Mouse (Mus musculus) heart, embryonic 14.5 days (tissue): ENCODE results near the gene Ush2a. TPM values are rescaled to one million over a fixed set of nuclear protein-coding genes. Genes with fewer than 3 reads are reported as not detected.

Source experiments
- ATAC-seq: fragments of 200-750 bp; cut with Nextera tagmentation; 2 replicates; pipeline ENCODE4 v1.8.0; 2017; ENCODE audit warnings: low read depth, moderate TSS enrichment; ENCODE audit not compliant: insufficient number of reproducible peaks, insufficient read depth, low FRiP score
- H3K27ac ChIP-seq, 2 experiments: fragments of 200-500 bp in 1 of 2; fragments of 300-500 bp in 1 of 2; sonication (generic) in 1 of 2; replicated peaks in 1 of 2; 2 replicates each; pipeline ENCODE4 v1.5.1; 2012 to 2014; ENCODE audit warnings: low read depth in 2 of 2, low read length in 2 of 2, control low read depth in 1 of 2, mild to moderate bottlenecking in 1 of 2, mixed read lengths in 1 of 2; ENCODE audit not compliant: control insufficient read depth in 1 of 2, insufficient read depth in 1 of 2
- H3K27me3 ChIP-seq: fragments of 300-500 bp; sonication (generic); 2 replicates; pipeline ENCODE4 v1.6.1; 2014; ENCODE audit warnings: mild to moderate bottlenecking, low read length, control low read depth; ENCODE audit not compliant: control insufficient read depth, insufficient read depth
- H3K36me3 ChIP-seq: fragments of 300-500 bp; sonication (generic); 2 replicates; pipeline ENCODE4 v1.6.1; 2014; ENCODE audit warnings: mild to moderate bottlenecking, control low read depth, low read length, mixed read lengths; ENCODE audit not compliant: control insufficient read depth, insufficient read depth
- H3K4me1 ChIP-seq, 2 experiments: fragments of 200-500 bp in 1 of 2; fragments of 300-500 bp in 1 of 2; sonication (generic) in 1 of 2; 2 replicates each; pipeline ENCODE4 v1.6.1; 2012 to 2014; ENCODE audit warnings: low read length in 2 of 2, control low read depth in 1 of 2, mixed read lengths in 1 of 2; ENCODE audit not compliant: control insufficient read depth in 2 of 2, insufficient read depth in 2 of 2
- H3K4me2 ChIP-seq: fragments of 300-500 bp; sonication (generic); 2 replicates; pipeline ENCODE4 v1.6.1; 2014; ENCODE audit warnings: mild to moderate bottlenecking, low read length
- H3K4me3 ChIP-seq, 2 experiments: fragments of 200-500 bp in 1 of 2; fragments of 300-500 bp in 1 of 2; sonication (generic) in 1 of 2; 2 replicates each; pipeline ENCODE4 v1.5.1; 2012 to 2014; ENCODE audit warnings: low read length in 2 of 2, mild to moderate bottlenecking in 2 of 2, control low read depth in 1 of 2, low read depth in 1 of 2, moderate library complexity in 1 of 2; ENCODE audit not compliant: control insufficient read depth in 1 of 2, insufficient read depth in 1 of 2
- H3K9ac ChIP-seq: fragments of 300-500 bp; sonication (generic); 2 replicates; pipeline ENCODE4 v1.6.1; 2014; ENCODE audit warnings: mild to moderate bottlenecking, low read length
- H3K9me3 ChIP-seq: fragments of 300-500 bp; sonication (generic); 2 replicates; pipeline ENCODE4 v1.6.1; 2016; ENCODE audit warnings: low read length, control low read depth; ENCODE audit not compliant: control insufficient read depth
- WGBS: fragments of 180-500 bp; shearing (Covaris S2); extraction: QIAGEN DNeasy Blood & Tissue Kit; methylation state at CpG from one replicate; pipeline ENCODE4 v1.1.7; 2014; 5-methylcytosine and 5-hydroxymethylcytosine counted together
- polyA plus RNA-seq: library from polyadenylated mRNA; unstranded; fragments of >200 nt; fragmentation: Nextera tagmentation; extraction: Ambion mirVana; gene quantifications from 2 replicates; pipeline ENCODE4 v1.2.1, GENCODE M21; 2014

Gene Ush2a
- polyA plus RNA-seq, 1 experiment from 2014 or later: 0.08 TPM

DNA sequence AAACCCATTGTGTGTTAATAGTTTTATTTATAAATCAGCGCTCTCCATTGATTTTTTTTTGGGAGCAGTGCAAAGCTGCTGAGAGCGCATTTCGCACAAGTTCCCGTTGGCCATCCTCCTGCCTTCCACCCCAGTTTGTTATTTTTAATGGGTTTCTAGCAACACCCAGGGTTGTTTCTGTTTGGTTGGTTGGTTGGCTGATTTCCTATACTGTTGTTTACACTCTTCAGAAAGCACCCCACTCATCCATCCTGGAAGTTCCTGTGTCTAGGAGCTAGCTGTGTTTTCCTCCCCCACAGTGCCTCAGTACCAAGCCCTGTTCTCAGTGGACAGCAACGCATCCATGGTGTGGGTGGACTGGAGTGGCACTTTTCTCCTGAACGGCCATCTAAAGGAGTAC lies 689.3 kb downstream of the Ush2a start:
- Histone ChIP-seq H3K4me2 (no peak overlapping the region), H3K27ac (no peak overlapping the region), H3K4me1 (no peaks in the 10 kb centered on the region; a peak in 1 of 4 replicates), H3K27me3 (no peaks in the 10 kb centered on the region), H3K4me3 (no peak overlapping the region), H3K36me3 (no peaks in the 10 kb centered on the region), H3K9me3 (no peaks in the 10 kb centered on the region), H3K9ac (no peak overlapping the region)
- ATAC-seq: no peak
- WGBS: 90% methylated on average over 6 of the region's 6 CpGs

GRCm38 (mm10) chr1:188952501-188952900 lies 690.7 kb downstream of the Ush2a start:
- no peak overlapping the region for H3K27ac ChIP-seq
- no peak for ATAC-seq
- no peaks in the 10 kb centered on the region for H3K9me3 ChIP-seq
- no peak overlapping the region for H3K4me3 ChIP-seq
- 78% methylated on average over 4 of the region's 4 CpGs for WGBS
- no peaks in the 10 kb centered on the region for H3K36me3 ChIP-seq
- H3K27me3 ChIP-seq: no peaks in the 10 kb centered on the region
- H3K9ac ChIP-seq: no peak overlapping the region
- H3K4me2 ChIP-seq: no peak overlapping the region
- H3K4me1 ChIP-seq: no peaks in the 10 kb centered on the region; a peak in 1 of 4 replicates

- Histone ChIP-seq H3K4me1 (no peaks in the 10 kb centered on the region), H3K27me3 (no peaks in the 10 kb centered on the region), H3K36me3 (peaks cover 96% of the 10 kb centered on the region), H3K9ac (no peak overlapping the region), H3K9me3 (no peaks in the 10 kb centered on the region), H3K4me2 (no peak overlapping the region), H3K4me3 (no peak overlapping the region), H3K27ac (no peak overlapping the region)
- 92% methylated on average over 6 of the region's 6 CpGs for WGBS
- ATAC-seq: no peak
Observed at GRCm38 (mm10) chr1:188973078-188973477, 711.3 kb downstream of the Ush2a start.

DNA sequence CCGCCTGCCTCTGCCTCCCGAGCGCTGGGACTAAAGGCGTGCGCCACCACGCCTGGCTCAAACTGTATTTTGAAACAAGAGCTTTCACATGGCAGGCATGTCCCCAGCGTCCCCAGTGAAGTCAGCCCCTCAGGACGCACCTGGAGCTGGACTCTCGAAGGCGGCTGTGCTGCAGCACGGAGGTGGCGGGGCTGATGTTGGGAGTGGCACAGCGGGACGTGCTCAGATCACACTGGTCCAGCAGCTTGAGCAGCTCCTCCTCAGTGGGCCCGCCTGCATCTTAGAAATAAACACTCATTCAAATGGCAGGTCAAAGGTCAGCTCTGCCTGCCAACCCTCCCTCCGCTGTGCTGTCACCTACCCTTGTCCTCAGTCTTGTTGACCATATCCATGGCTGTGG lies 712.1 kb downstream of the Ush2a start:
- Histone ChIP-seq H3K4me2 (no peak overlapping the region), H3K27me3 (no peaks in the 10 kb centered on the region), H3K4me1 (no peaks in the 10 kb centered on the region), H3K9me3 (no peaks in the 10 kb centered on the region), H3K27ac (no peak overlapping the region), H3K9ac (no peak overlapping the region), H3K4me3 (no peak overlapping the region), H3K36me3 (peaks cover 96% of the 10 kb centered on the region)
- ATAC-seq: no peak
- WGBS: 93% methylated on average over 16 of the region's 16 CpGs

DNA sequence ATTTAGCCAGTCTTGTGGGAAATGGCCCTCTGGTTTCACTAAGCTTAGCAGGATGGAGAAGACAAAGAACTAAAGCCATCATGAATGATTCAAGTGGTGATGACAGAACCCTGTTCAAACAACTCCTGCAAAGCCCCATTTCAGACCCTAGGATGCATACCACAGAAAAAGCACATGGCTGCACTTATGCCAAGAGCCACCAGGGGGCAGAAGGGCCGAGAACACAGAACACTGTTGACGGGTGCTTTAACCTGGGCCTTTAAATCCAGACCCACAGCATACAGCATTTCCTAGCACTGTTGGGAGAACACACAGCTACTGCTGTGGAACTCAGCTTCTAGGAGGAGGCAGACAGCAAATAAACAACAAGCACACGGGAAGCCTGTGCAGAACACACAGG lies 718.2 kb downstream of the Ush2a start:
- H3K36me3 ChIP-seq: peaks cover 84% of the 10 kb centered on the region
- H3K27ac ChIP-seq: no peak overlapping the region
- H3K9ac ChIP-seq: no peak overlapping the region
- no peak overlapping the region for H3K4me3 ChIP-seq
- no peaks in the 10 kb centered on the region for H3K4me1 ChIP-seq
- WGBS: 37% methylated on average over 3 of the region's 3 CpGs
- no peak overlapping the region for H3K4me2 ChIP-seq
- ATAC-seq: no peak
- H3K9me3 ChIP-seq: no peaks in the 10 kb centered on the region
- H3K27me3 ChIP-seq: no peaks in the 10 kb centered on the region

DNA sequence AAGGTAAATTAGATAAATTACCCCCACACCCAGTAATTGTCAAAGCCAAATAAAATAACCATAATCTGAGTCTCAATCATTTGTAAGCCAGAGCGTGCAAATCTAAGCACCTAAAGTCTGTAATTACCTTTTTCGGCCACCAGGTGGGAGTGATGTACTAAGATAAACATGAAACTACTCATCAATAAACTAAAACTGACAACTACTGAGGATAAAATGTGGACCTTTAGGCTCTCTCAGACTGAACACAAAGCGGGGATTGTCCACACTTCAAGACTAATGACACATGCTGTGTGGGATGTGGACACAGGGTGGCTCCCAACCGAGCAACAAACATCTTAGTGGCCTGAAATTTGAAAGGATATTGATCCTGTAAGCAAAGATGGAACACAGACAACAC lies 731.4 kb downstream of the Ush2a start:
- 52% methylated on average over 4 of the region's 4 CpGs for WGBS
- Histone ChIP-seq H3K27ac (no peak overlapping the region), H3K36me3 (peaks cover 79% of the 10 kb centered on the region), H3K9ac (no peak overlapping the region), H3K4me1 (no peaks in the 10 kb centered on the region), H3K4me3 (no peak overlapping the region), H3K9me3 (no peaks in the 10 kb centered on the region), H3K27me3 (no peaks in the 10 kb centered on the region), H3K4me2 (no peak overlapping the region)
- no peak for ATAC-seq

- 96% methylated on average over 3 of the region's 3 CpGs for WGBS
- H3K4me3 ChIP-seq: no peak overlapping the region
- H3K27me3 ChIP-seq: no peaks in the 10 kb centered on the region
- no peaks in the 10 kb centered on the region for H3K4me1 ChIP-seq
- no peaks in the 10 kb centered on the region for H3K9me3 ChIP-seq
- no peak overlapping the region for H3K9ac ChIP-seq
- no peak for ATAC-seq
- H3K27ac ChIP-seq: no peak overlapping the region
- peaks cover 76% of the 10 kb centered on the region for H3K36me3 ChIP-seq
- no peak overlapping the region for H3K4me2 ChIP-seq
Observed at GRCm38 (mm10) chr1:188997921-188998320, 736.1 kb downstream of the Ush2a start.

DNA sequence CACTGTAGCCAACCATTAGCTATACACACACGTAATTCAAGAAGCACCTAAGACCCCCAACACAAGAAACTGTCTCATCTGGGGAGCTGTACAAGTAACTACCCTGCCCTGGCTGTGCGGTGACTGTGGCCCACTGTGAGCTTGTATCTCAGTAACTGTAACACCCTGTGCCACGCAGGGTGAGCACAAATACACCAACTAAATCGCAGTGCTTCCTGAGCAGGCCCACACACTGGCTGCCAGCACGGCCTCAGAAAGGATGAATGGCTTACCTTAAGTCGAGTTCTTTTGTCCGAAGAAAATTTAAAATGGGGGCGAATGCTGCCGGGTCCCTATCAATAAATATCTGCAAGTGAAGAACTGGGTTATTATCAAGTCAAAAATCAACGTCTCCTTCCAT lies 738.2 kb downstream of the Ush2a start:
- no peak overlapping the region for H3K9ac ChIP-seq
- 95% methylated on average over 10 of the region's 10 CpGs for WGBS
- no peak for ATAC-seq
- H3K4me3 ChIP-seq: no peak overlapping the region
- no peaks in the 10 kb centered on the region for H3K4me1 ChIP-seq
- H3K36me3 ChIP-seq: peaks cover 63% of the 10 kb centered on the region
- H3K4me2 ChIP-seq: no peak overlapping the region
- no peaks in the 10 kb centered on the region for H3K27me3 ChIP-seq
- H3K27ac ChIP-seq: no peak overlapping the region
- no peaks in the 10 kb centered on the region for H3K9me3 ChIP-seq
